Mouse (Mus musculus) ES-CJ7 (cell line): Measurements from ENCODE around the gene Zcchc17.

ENCODE experiments used
- DNase-seq: peaks from one replicate; pipeline ENCODE4 v3.0.0; 2011; ENCODE audit warnings: low read depth, low spot score

Gene Zcchc17

DNA sequence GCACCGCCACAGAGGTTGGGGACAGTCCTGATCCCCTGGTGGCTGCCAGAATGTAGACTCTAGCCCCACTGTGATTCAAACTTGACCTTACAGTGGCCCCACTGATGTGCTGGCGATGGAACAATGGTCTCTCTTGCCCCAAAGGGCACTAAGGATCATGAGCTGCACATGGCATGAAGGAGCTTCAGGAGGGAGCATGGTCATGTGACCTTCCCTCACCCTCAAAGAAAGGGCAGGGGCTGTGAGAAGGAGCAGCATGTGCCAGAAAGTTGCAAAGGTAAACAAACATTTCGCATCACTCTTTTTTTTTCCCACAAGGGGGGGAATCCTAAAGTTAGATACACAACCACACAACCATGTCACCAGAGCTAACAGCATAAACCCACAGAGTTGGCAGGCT, 41.6 kb downstream of the Zcchc17 start:
- no peak for DNase-seq

DNA sequence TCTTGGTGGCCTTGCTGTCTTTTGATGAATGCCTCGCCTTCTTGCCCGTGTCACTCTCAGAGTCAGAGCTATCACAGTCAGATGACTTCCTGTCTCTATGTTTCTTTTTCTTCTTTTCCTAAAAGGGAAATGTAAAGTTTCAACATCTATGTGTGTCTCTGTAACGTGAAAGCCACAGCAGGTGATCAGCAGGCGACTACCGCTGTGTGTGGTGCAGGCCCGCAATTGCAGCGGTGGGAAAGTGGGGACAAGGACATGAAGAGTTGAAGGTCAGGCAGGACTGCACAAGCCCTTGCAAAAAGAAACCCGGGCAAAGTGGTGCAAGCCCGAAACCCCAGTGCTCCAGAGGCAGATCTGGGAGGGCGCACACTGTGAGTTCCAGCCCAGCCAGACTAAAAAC, 43.1 kb downstream of the Zcchc17 start:
- DNase-seq = peak; percentile 43

DNA sequence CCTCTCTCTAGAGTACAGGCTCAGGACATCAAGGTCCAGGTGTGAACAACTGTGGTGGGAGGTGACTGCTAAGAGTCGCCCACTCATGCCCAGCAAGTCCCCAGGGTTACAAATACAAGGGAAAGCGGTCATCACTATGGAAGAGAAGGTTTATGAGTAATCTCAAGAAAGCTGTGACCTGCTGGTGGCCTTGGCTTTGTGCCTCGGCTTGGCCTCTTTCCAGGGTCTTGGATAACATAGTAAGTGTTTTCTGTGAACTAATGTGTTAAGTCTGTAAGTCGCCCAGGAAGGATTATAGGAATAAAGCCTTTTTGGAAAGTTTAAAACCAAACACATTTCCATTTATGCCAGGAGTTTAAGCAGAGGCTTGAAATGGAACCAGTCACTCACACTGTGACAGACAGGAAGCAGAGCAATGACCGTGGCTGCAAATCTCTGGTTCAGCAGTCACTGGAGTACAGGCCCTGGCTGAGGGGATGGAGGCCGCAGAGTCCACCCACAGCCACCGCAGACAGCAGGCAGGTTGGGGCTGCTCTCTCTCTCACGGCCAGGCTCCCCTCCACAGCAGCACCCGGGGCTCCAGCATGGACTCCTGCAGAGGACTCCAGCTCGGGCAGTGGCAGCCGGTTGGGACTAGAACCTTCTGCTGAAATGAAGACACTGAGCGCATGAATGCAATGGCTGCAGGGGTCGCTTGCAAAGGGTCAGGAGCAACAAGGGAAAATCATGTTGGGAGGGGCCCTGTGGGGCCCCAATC, 43.8 kb downstream of the Zcchc17 start:
- no peak for DNase-seq

DNA sequence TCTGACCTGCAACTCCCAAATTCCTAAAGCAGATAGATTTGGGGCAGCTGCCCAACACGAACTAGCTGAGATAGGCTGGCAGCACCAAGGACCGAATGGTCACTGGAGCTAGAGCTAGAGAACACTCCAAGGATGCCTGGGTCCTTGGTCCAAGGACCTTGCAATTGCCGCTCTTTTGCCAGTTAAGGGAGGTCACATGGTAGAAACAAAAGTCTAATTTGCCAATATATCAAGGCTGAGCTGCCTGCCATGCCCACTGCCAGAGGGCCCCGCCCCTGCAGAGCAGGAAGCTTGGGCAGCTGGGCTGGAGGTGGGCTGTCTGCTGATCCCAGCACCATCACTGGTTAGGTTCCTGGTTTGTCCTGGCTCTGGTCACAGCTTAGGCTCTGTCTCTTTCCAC, 46.2 kb downstream of the Zcchc17 start:
- no peak for DNase-seq

DNA sequence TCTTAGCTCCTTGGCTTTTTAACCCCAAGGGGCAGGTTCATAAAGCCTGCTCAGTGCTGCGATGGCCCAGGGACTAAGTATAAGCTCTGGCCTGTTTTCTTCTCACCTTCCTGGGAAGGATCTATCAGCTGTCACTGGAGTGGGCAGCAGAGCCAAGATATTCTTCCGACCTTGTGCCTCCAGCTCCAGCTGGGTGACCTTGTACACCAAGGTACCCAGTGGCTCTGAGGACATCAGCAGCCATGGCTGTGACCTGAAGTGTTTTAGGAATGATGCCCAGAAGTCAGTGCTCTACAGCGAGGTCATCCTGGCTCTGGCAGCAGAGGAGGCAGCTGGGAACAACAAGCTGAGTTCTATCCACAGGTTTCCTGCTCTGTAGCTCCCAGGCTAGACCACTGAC, 47.2 kb downstream of the Zcchc17 start:
- no peak for DNase-seq

DNA sequence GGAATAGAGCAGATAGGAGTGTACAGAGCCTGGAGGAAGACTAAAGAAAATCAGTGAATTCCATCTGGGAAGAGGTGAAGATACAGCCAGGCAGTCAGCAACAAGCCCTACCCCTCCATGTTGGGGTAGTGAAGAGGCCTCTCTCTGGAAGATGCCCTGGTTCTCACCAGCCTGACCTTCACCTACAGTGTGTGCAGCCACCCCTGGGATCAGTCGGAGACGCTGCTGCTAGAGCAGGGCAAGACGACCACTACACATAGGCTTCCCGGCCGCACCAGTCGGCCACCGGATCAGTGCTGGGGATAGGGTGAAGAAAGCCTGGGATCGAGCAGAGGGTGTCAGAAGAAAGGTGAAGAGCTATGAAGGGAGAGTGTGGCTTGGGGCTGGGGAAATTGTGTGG, 50.5 kb downstream of the Zcchc17 start:
- no peak for DNase-seq

DNA sequence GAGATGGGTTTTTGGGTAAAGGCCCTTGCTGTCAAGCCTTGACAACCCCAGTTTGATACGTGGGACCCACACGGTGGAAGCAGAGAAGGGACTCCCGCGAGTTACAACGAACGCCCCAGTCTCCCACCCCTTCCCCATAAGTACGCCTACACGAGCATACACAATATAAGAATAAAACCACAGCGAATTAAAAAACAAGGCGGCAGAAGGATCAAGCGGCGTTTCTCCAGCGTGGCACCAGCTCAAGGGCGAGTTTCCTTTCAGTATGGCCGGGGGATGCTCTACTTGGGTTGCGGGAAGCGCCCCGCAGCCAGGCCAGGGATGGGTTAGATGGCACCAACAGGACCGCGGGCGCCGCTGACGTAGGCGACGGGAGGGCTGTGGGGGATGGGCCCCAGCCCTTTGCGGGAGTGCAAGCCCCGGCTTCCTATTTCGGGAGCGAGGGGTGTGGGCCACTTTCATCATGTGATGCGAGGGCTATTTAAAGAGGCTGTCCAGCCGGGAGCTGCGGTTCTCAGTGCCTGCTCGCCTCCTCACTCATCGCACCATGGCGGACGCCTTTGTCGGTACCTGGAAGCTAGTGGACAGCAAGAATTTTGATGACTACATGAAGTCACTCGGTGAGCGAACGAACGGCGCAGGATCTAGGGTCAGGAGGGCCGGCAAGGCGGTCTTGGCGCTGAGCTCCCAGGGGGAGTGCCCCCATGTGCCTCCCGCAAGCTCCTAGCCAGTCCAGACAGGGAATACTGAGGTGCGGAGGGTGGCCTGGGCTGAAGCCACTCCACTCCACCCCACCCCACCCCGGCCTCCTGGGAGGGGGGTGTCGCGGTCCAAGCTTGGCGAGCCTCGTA, 51.3 kb downstream of the Zcchc17 start, which contains the start of the genes Fabp3 and Gm10570:
TSS of gene Fabp3 (plus strand) at position 365 of the 851 bp plus-strand sequence.
TSS of gene Gm10570 (minus strand) at position 444 of the 851 bp plus-strand sequence.
- DNase-seq = peak; percentile 61

DNA sequence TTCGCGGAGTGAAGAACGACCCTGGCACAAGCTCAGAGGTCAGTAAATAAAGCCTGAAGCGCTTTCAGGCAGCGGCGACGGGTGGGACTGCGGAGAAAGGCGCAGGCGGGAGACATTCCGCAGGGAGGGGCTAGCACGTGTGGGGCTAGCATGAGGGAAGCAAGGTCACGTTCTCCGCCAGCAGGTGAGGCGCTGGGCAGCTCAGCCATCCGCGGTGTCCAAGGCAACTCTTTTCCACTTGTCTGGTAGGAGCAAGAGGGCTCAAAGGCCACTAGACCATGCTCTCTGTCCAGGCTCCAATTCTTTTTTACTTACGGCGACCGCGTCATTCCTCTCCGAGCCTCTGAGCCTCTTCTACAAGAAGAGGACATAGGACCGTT, 51.9 kb downstream of the Zcchc17 start:
- DNase-seq = peak; percentile 86

DNA sequence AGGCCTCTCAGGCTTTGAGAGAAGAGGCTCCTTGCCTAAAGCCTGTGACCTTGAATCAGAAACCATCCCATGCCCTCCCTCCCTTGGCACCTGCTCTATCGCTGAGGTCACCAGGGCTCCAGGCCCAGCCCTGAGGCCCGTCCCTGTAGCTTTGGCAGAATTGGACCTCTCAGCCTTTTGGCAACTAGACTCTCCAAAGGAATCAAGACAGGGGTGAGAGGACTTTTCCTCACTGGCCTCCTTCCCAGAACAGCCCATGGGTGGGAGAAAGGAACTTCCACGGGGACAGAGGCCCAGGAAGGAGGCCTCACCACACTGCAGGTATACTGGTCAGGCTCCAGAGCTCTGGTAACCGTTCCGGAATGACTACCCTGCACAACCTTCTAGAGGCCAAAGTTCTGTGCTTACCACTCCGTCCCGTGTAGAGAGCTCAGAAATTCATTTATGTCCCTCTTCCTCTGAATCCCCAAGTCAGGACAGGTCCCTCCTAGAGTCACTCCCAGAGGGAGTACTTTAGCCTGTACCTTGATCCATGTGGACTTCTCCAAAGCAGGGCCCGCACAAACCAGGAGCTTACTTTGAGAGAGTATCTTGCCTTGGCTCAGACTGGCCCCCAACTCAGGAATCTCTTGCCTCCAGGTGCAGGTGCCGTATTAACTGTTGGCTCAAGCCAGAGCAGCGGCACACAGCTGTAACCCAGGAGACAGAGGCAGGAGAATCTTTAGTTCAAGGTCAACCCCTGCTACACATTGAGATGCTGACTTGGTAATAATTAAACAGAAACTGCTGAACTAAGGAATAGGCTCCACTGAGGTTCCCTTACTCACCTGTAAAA, 52.7 kb downstream of the Zcchc17 start:
- DNase-seq = peak; percentile 57

DNA sequence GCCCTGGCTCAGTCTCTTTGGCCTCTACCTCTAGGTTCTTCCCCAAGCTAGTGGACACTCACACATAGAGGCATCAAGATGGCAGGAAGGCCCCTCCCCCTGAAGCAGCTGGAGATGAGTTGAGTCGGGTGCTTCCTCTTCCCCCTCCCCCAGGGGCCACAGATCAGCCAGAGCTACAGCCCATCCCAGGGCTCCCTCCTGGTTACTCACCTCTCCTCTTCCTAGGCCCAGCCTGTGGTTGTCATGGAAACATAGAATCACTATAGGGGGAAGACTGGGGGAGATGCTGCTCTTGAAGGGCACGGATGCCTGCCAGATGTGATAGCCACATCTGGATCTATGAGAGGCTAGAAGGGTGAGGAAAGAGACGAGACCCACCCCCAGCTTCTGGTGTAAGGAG, 55.0 kb downstream of the Zcchc17 start:
- DNase-seq = peak; percentile 72

DNA sequence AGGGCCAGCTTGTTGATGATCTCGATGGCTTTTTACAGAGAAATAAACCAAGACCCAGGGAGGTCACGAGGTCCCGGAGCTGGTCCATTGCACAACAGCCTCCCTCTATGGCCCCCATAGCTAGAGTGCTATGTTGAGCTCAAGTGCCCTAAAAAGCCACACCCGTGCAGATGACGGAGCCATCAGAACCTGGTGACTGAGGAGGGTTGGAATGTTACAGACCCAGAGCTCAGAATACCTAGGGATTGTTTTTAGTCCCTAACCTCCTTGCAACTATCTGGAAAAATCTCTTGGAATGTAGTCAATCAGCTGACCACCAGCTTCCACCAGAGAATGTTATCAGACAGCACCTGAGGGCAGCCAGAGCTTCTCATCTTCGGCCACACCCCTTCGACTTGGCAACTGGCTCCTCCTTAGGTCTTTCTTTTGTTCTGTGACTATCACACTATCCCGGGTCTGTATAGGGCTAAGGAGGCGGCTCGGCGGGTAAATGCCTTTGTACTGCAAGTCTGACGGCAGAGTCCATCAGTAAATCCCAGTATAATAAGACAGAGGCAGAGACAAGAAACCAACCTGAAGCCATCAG, 57.4 kb downstream of the Zcchc17 start:
- DNase-seq = peak; percentile 68

DNA sequence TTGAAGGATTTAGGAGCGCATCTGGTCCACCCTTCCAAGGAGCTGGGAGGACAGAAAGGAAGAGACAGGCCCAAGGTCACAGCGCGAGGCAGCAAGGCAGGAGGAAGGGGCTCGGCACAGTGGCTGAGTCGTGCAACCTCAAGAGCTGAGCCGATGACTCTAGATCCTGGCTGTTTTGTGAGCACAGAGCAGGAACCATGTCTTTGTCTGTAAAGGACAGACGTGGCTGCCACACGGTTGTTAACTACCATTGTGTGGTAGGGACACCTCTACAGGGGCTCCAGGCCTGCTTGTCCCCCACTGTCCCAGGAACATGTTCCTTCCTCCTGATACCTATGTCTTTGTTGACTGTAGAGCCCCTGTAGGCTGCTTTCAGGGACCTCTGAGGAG, 60.1 kb downstream of the Zcchc17 start:
- no peak for DNase-seq

DNA sequence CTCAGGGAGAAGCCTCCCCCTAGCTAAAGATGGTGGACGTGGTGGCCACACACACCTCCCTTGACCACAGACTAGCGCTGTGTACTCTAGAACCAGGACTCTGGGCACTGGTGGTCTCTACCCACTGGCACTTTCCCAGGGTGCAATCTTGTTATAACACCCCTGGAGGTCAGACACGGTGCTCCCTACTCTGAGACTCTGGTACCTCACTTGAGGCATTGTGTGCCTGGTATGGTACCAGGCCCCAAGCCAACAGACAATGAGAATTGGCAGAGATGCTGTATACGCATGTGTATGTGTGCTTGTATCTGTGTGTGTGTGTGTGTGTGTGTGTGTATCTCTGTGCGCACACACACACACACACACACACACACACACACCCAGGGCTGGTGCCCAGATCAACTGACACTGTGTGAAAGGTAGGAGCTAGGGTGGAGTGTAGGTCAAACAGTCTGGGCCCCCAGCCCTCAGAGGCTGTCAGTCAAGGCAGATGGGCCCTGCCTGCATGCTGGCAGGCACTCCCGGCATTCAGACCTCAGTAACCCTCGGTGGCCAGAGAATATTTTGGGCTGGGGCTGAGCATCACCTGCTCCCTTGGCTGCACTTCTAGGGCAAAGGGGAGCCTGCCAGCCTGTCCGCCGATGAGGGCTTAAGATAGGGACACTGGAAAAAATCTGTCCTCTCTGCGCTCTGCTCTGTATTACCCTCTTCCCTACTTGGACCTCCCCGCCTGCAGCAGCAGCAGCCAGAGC, 60.7 kb downstream of the Zcchc17 start:
- no peak for DNase-seq

DNA sequence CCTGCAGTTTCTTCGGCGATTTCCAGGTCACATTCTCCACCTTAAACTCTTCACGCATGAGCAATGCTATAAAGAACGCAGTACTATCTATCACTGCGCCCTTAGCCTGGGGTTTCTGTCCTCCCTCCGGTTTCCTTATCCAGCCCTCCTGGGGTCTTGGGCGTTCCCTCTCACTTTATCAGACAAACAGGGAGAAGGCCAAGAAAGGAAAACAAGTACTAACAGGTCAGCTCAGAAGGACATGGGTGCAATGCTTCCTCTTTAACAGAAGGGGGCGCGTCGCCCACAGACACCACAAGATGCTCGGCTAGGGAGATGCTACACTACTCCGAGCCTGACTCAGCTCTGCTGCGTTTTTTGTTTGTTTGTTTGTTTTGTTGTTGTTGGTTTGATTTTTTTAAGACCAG, 62.6 kb downstream of the Zcchc17 start:
- peak; percentile 90 for DNase-seq

DNA sequence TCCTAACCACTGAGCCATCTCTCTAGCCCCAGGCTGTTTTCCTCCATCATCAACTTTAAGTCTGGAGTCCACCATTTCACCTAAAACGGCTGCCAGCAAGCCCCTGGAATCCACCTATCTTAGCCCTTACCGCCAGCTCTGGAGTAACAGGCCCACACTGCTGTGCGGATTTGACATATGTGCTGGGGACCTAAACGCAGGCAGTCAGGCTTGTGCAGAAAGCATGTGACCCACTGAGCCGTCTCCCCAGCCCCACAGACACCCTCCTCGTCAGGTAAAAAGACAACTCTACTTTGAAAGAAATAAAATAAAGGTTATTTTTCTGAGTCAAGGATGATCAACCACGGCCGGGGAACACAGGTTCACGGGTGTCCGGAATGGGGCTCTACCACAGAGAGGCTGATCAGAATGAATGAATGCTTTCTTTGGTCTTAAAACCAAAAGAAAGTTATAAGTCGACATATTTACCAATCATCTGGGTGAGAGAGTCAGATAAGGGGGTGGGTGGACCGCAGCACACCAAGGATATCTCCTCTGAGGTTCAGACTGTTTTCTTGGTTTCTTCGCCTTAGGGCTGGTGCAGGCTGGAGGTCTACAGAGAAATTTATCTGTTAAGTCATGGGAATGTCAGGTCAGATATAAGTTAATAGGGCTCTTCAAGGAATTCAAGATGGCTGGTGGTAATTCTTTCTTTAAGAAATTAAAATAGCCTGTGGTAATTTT, 63.3 kb downstream of the Zcchc17 start:
- no peak for DNase-seq

DNA sequence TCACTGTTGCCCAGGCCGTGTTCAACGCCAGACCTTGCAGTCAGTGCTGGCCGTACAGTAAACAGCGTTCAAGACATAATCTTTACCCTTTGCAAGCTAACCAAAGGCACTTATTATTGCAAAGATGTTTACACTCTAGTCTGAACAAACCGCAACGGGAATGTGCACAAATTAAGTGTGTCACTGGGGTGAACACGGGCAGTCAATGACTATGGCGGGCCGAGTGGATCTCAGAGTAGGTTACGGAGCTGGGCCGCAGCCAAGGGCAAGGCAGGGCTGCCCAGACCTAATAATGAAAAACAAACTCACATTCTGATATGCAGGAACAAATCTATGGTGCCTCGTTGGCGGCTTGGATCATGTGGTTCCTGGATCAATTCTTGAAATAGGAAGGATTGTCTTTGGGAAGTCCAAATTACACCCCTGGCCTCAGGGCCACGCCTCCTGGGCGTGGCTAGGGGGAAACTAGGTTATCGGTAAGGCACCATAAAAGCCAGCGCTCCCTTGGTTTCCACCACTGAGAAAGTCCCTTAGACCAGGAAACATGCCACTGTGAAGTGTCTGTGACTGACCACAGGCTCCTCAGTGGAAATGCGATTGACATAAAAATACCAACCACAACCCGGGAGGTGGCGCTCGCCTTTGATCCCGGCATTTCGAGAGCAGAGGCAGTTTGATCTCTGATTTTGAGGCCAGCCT, 64.5 kb downstream of the Zcchc17 start:
- peak; percentile 57 for DNase-seq

DNA sequence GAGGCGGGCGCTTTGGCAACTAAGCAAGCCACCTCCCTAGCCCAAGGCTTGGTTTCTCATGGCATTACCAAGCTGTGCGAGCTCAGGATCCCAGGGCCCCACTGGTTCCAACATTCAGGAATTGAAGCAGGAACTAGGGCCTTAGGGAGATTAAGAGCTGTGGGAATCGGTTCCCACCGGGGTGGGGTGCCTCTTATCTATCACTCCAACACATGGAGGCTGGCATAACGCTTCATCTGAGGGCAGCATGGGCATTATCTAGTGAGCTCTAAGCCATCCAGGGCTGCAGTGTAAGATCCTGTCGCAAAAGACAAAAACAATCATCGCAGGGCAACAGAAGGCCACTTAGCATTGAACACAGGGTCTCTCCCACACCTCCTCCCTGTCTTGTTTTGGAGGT, 65.2 kb downstream of the Zcchc17 start:
- DNase-seq = no peak

DNA sequence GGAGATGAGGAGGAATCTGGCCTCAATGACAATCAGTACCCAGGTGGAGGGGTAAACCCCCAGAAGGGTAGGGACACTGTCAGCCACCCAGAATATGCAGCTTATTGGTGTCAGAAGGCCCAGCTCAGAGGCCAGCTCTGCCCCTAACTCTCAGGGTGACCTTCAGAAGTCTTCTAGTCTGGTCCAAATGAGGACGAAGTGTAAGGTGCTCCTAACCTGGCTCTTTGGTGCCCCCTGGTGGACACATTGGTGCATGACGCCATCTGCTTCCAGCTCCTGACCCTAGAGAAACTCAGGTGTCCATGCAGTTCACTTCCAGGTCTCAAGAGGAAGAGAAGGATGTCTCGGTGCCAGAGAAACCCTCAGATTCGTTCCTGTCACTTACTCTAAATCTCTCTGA, 67.5 kb downstream of the Zcchc17 start:
- DNase-seq = peak; percentile 88

DNA sequence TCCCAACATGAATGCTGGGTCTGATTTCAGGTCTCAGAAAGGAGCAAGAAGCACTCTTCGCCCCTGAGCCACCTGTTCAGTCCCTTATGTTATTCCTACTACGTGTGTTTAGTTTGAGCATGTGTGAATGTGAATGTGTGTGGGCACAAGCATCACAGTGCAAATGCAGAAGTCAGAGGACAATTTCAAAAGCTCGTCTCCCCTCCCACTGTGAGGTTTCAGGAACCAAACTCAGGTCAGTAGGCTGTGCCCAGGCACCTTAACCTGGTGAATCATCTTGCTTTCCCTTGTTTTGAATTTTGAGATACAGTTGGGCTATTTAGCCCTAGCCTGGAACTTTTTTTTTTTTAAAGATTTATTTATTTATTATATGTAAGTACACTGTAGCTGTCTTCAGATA, 69.9 kb downstream of the Zcchc17 start:
- DNase-seq = no peak

DNA sequence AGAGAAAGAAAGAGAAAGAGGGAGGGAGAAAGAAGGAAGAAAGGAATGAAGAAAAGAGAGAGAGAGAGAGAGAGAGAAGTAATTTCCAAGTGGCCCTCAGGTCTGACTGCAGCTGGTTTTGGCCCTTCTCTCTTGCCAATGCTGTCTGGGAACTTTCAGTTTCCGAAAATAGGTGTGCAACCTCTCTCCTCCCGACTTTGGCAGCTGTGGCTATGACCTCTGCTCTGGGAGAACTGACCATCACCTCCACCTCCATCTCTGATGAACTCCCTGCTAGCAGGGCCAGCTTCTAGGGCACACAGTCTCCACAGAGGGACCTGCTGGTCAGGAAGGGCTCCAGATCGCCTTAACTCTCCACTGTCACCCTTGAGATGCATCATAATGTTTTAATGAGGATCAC, 73.2 kb downstream of the Zcchc17 start:
- no peak for DNase-seq
